Mouse (Mus musculus) lung, adult 2 months (tissue): ENCODE results near the gene Zfp692.
A peak's percentile ranks its signal among the peaks of the same experiment; 100 is the strongest.

Source experiments
- CTCF ChIP-seq: fragments of 200-500 bp; IDR thresholded peaks from 2 replicates; pipeline ENCODE4 v1.5.1; 2011; ENCODE audit warnings: mild to moderate bottlenecking, low read length, control low read depth; ENCODE audit not compliant: insufficient read depth
- POLR2A ChIP-seq: fragments of 200-500 bp; IDR thresholded peaks from 2 replicates; pipeline ENCODE4 v1.6.1; 2011; ENCODE audit warnings: low read depth, mild to moderate bottlenecking, control low read depth, low read length, borderline replicate concordance; ENCODE audit errors: extremely low read depth

DNA sequence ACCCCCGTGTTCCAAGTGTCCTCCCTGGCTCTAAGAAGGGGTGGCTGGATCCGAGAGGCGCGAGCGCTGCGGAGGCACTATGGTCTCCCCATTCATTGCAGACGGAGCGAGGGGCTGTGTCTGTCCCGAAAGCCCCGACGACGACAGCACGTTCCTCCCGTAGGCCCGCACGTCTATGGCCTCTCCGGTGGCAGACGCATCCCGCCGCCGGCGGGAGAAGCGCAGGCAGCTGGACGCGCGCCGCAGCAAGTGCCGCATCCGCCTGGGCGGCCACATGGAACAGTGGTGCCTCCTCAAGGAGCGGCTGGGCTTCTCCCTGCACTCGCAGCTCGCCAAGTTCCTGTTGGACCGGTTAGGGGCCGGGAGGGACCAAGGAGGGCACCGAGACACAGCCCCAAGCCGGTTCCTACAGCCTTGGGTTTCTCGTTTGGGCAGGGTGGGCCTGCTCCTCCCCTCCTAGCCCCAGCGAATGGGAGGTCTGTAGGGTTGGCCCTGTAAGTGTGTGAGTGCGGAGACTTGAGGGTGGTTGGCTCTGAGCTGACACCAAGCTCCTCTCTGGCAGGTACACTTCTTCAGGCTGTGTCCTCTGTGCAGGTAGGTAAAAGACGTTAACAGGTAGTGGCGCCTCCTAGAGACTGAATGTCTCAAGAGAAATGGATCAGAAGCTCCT is 677 bp downstream of the Zfp692 start:
- no peak for TF ChIP-seq CTCF
- TF ChIP-seq POLR2A: 0 out of 2 replicates have a peak, but pooled peaks have one; percentile 6
